Mouse (Mus musculus) bone marrow macrophage, adult 2 months (primary cell): ENCODE results near the gene Tmem189. TPM values are rescaled to one million over a fixed set of nuclear protein-coding genes. Genes with fewer than 3 reads are reported as not detected.

Source experiments
- H3K27ac ChIP-seq: 2 replicates; pipeline ENCODE4 v1.5.1; 2012; ENCODE audit warnings: low read depth, low read length; ENCODE audit not compliant: insufficient read depth
- H3K4me1 ChIP-seq: 2 replicates; pipeline ENCODE4 v1.6.1; 2012; ENCODE audit warnings: low read length; ENCODE audit not compliant: control insufficient read depth, insufficient read depth
- H3K4me3 ChIP-seq: 2 replicates; pipeline ENCODE4 v1.5.1; 2012; ENCODE audit warnings: mild to moderate bottlenecking, low read length, moderate library complexity; ENCODE audit not compliant: insufficient read depth
- CTCF ChIP-seq: IDR thresholded peaks from 2 replicates; pipeline ENCODE4 v1.5.1; 2012; ENCODE audit warnings: low read depth, mild to moderate bottlenecking, low read length, moderate library complexity
- POLR2A ChIP-seq: IDR thresholded peaks from 2 replicates; pipeline ENCODE4 v1.6.1; 2012; ENCODE audit warnings: mild to moderate bottlenecking, low read depth, low read length, borderline replicate concordance
- polyA plus RNA-seq: library from polyadenylated mRNA; stranded (reverse); fragments of >200 nt; gene quantifications from 2 replicates; pipeline ENCODE4 v1.2.4, GENCODE M21; 2012; ENCODE audit not compliant: missing spikeins, insufficient read depth, insufficient read length

Tmem189 gene
- 129 and 138 TPM in 2 replicates for polyA plus RNA-seq

DNA sequence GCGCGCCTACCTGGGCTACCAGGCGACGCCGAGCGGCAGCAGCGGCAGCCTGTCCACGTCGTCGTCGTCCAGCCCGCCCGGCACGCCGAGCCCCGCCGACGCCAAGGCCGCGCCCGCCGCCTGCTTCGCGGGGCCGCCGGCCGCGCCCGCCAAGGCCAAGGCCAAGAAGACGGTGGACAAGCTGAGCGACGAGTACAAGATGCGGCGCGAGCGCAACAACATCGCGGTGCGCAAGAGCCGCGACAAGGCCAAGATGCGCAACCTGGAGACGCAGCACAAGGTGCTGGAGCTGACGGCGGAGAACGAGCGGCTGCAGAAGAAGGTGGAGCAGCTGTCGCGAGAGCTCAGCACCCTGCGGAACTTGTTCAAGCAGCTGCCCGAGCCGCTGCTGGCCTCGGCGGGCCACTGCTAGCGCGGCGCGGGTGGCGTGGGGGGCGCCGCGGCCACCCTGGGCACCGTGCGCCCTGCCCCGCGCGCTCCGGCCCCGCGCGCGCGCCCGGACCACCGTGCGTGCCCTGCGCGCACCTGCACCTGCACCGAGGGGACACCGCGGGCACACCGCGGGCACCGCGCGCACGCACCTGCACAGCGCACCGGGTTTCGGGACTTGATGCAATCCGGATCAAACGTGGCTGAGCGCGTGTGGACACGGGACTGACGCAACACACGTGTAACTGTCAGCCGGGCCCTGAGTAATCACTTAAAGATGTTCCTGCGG lies at the start of gene Tmem189:
TSS of gene Tmem189 (minus strand) at position 322 of the 718 bp plus-strand sequence.
- peaks cover 23% of the 10 kb centered on the region for H3K4me1 ChIP-seq
- peak within 1 kb of the TSS; percentile 95 for H3K27ac ChIP-seq
- TF ChIP-seq CTCF = no peak
- no peak for TF ChIP-seq POLR2A
- H3K4me3 ChIP-seq = peak within 1 kb of the TSS; percentile 96

DNA sequence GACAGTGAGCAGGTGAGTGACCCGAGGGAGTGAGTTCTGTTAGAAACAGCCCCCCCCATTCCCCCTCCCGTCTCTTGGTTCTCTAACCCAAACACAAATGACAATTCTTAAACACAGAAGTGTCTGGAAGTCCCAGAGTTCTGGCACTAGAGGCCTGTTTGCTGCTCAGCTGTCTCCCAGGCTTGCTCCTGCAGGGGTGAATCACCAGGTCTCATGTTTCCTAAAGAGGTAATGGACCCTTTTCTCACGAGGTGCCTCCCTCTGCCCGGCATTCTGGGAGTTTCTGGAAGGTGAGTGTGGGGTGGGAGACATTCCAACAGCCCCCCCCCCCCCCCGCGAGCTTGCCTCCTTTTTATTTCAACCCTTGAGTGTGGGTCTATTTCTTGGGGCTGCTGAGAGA lies 49.4 kb upstream of the Tmem189 start:
- Histone ChIP-seq H3K27ac (no peak overlapping the region), H3K4me1 (peaks cover 43% of the 10 kb centered on the region)

DNA sequence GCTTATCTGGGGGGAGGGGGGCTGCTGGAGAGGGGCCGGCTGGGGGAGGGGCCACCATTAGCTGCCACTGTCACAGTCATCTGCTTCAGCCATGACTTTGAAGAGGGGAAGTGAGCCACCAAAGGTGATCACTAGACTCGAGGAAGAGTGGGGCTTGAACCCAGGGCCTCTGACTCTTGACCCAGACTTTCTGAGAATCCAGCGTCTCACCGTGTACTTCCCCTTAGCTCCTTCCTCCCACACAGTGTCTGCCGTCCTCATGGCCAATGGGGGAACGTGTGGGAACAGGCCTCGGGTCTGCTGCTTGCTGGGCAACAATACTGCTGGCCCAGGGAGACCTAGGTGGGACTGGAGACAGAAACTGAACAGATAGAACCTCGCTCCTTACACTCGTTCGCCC lies 45.2 kb upstream of the Tmem189 start:
- TF ChIP-seq POLR2A (no peak), CTCF (no peak)
- Histone ChIP-seq H3K4me1 (peaks cover 11% of the 10 kb centered on the region), H3K27ac (no peak overlapping the region), H3K4me3 (no peak overlapping the region)

More for the DNA sequence above, 49.4 kb upstream of the Tmem189 start:
- no peak for TF ChIP-seq CTCF
- no peak for TF ChIP-seq POLR2A
- no peak overlapping the region for H3K4me3 ChIP-seq

DNA sequence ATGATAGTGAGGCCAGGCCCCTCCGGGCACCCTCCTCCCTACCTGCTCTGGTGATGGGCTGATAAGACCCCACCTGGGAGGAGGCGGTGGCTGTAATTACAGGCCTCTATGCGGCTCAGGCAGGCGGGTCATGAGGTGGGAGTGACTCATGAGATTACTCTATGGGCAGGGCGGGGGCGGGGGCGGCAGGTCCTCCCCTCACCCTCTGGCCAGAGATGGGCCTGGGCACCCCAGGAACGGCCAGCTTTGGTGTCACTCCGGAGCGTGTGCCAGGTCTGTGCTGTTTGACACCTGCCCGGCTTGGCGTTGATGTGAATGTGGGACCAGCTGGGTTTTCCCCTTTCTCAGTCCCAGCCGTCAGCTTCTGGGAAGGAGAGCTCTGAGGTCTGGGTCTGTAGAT lies 41.5 kb upstream of the Tmem189 start:
- no peak for TF ChIP-seq CTCF
- TF ChIP-seq POLR2A = no peak
- peaks cover 4% of the 10 kb centered on the region for H3K4me1 ChIP-seq
- no peak overlapping the region for H3K27ac ChIP-seq
- H3K4me3 ChIP-seq = no peak overlapping the region

DNA sequence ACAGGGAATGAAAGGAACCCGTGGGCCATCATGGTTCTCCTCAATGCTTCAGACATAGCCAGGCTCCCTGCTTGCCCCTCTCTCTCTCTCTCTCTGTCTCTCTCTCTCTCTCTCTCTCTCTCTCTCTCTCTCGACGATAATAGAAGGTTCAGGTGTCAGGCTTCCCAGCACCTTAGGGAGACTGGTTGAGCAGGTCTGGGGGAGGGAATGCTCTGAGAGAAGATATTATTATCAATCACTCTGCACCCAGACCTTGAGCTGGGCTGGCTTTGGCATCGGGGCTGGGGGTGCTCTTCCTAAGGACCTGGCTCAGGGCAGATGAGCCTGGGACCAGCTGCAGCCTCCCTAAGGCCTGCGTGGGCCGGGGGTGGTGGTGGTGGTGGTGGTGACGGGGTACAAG lies 40.4 kb upstream of the Tmem189 start:
- H3K4me3 ChIP-seq = no peak overlapping the region
- peaks cover 3% of the 10 kb centered on the region for H3K4me1 ChIP-seq
- TF ChIP-seq CTCF = no peak
- no peak for TF ChIP-seq POLR2A
- H3K27ac ChIP-seq = no peak overlapping the region

DNA sequence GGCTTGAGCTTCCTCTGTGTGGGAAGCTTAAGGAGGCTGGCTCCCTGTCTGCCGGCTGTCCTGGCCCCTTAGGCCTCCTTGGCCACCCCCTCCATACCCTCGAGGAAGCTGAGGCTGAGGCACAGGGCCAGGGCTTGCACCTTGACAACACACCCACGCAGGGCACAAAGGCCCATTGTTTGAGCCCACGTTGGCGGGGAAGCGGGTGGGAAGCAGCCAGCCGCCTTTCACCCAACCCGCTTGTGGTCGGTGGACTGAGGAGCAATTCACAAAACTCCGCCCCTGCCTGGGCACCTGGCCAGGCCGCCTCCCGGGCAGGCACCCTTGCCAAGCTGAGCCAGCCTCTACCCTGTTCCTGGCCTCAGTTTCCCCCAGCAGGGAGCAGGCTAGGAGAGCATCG lies 37.5 kb upstream of the Tmem189 start:
- Histone ChIP-seq H3K4me3 (no peak overlapping the region), H3K4me1 (peaks cover 5% of the 10 kb centered on the region), H3K27ac (no peak overlapping the region)
- TF ChIP-seq CTCF (no peak), POLR2A (no peak)

DNA sequence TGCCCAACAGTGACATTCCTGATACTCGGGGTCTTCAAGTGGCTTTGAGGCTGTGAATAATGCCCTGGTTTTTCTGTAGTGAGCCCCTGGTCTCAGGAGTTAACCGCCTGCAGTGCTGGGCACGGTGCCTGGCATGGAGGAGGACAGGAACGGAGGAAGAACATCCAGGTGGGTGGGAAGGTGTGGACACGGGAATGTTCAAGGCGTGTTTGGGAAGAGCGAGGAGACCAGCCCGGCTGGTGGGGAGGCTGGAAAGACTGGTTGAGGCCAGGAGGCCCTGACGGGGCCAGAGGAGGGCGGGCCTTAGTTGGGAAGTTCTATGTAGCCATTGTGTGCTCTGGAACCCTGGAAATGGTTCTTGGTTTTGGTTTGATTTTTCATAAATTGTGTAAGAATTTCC lies 36.3 kb upstream of the Tmem189 start:
- H3K27ac ChIP-seq = no peak overlapping the region
- peaks cover 5% of the 10 kb centered on the region for H3K4me1 ChIP-seq
- no peak overlapping the region for H3K4me3 ChIP-seq
- TF ChIP-seq CTCF = no peak
- no peak for TF ChIP-seq POLR2A

DNA sequence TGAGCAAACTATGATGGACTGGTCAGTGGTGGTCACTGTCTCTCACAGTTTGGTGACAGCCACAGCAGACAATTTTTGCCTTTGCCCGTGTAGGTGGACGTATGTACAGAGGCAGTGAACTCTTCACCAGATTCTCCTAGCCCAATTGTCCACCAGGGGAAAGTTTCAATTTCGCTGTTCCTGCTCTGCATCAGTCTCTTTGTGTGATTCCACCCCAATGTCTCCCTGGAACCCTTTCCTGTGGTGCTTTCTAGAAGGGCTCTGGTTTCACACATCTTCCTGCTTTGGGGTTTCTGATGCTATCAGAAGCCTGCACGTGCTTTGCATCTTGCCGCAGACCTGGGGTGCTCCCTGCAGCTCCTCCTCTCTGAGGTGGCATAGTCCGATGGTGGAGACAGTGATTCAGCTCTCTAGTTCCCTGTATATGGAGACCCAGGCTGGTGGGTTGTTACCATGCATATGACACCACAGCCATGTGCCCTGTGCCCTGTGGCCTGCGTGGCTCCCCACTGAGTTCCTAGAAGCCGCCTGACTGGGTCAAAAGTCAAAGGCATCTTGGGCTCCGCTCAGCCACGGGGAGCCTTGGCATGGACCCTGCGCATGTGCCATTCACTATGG lies 34.1 kb upstream of the Tmem189 start:
- no peak for TF ChIP-seq CTCF
- no peak for TF ChIP-seq POLR2A
- Histone ChIP-seq H3K27ac (no peak overlapping the region), H3K4me1 (peaks cover 5% of the 10 kb centered on the region), H3K4me3 (no peak overlapping the region)

DNA sequence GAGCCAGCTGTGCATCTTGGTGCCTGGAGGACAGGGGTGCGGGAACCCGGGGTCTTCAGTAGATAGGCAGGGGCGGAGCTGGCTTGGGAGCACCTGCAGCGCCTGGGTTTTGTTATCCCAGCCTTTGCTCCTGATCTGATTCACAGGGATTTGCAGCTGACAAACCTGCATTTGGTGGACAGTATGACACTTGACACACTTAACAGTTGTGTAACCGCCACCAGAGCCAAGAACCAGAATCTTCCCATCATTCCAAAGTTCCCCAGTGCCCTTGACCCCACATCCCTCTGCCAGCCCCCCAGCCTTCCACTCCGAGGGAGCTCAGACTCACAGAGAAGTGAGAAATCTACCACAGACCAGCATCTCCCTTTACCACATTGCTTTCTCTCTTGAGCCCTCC lies 32.9 kb upstream of the Tmem189 start:
- no peak for TF ChIP-seq CTCF
- TF ChIP-seq POLR2A = no peak
- Histone ChIP-seq H3K4me1 (peaks cover 10% of the 10 kb centered on the region), H3K27ac (no peak overlapping the region)

DNA sequence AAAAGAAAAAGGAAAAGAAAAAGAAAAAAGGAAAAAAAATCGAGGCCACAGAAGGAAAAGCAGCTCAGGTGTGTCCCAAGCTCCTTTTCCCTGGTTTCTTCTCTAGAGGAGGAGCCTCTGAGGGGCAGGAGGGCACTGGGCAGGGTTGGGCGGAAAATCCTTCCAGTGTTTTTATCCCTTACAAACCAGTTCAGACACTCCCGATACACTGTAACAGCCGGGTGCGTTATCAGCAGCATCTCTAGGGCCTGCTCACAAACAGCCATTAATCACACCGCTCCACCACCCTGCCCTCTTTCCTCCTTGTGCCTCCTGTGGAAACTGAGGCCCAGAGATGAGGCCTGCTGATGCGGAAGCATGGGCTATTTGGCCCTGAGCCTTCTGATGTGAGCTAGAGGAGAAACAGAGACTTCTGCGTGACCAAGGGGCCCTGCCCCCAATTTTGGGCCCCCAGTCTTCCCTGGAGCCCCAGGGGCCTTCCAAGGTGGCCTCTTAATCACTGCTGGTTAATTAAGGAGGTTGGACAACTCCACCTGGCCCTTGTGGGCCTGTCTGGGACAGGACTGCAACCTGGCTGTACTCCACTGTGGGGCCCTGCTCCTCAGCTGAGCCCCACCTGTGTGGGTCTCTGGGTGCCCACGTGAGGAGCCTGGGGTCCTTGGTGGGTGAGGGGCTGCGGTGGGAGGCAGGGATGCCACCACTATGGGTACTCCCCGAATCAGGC lies 31.7 kb upstream of the Tmem189 start:
- TF ChIP-seq POLR2A (no peak), CTCF (no peak)
- no peak overlapping the region for H3K27ac ChIP-seq
- H3K4me3 ChIP-seq = no peak overlapping the region
- peaks cover 21% of the 10 kb centered on the region for H3K4me1 ChIP-seq

More for the DNA sequence above, 32.9 kb upstream of the Tmem189 start:
- no peak overlapping the region for H3K4me3 ChIP-seq
